Mouse (Mus musculus): ENCODE data around the gene Klhl29.
"Not testable (repeated sequence)": the region's sequence is repeated elsewhere in the genome, so short reads cannot be mapped to it uniquely, and the experiment has no call there.

Gene Klhl29

DNA sequence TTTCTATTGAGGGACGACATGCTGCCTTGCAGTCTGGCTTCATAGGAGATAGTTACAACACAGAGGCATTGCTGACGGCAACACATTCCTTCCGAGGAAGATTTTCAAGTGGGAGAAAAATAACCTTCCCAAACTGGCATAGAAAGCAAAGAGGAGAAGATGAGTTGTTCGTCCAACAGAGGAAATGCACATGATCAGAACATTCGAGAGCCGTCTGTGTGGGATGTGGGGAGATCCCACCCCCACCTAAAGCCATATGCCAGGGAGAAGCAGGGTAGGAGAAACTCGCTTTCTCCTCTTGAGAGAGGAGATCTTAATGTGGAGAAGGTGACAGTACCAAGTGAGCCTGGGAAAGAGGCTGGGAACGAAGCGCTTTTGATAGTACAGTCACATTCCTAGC is 22.1 kb downstream of the Klhl29 start:
- DNase-seq = no peak

DNA sequence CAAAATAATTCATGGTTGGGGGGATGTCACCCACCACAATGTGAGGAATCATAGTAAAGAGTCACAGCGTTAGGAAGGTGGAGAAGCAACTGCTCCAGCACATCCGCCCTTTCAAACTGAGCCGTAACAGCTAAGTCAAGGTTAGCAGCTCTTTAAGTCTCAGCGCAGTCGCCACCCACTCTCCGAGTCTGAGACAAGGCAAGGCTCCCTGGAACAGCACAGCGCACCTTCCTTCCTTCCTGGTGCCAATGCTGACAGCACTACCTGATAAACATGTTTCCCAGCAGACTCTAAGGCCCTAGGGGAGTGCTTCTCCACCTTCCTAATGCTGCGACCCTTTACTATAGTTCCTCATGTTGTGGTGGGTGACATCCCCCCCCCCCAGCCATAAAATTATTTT is 22.7 kb downstream of the Klhl29 start:
- no peak for DNase-seq

- DNase-seq = no peak
Measured at GRCm38 (mm10) chr12:5350491-5351285, 24.8 kb downstream of the Klhl29 start.

- no peak for DNase-seq
Measured at GRCm38 (mm10) chr12:5345088-5345487, 30.4 kb downstream of the Klhl29 start.

DNA sequence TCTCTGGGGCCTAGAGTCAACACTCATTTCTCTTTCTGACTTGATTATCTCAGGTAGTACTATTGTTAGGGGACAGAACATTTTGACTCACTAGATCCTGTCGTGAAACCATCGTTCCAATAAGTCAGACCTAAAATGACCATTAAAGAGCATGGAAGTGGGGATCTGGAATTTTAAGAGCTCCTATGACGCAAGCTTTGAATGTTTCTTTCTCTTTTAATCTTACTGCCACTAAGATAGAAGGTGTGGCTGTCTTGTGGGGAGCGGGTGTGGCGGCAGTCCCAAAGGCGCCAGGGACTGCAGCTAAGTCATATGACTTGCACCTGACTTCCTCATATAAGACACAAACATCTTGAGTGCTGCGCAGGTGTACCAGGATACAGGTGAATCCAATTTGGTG is 31.0 kb downstream of the Klhl29 start:
- not testable (repeated sequence) for DNase-seq

DNA sequence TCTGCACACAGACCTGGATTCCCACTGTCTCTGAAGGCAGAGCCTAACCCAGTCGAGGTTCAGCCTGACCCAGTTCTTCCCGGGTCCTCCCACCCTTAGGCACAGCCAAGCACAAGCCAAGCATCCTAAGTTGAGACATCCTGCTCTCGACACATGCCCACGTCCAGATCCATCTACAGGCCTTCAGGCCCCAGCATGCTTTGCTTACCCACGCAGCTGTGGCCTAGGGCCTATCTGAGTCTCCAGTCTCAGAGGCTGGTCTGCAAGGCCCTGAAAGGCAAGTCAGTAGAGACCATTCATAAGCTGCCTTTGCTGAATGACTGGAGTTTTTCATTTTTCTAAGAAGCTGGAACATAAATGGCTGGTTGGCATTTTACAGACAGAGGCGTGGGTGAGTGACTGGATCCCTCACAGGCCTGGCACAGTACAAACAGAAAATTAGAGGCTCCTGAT is 35.3 kb downstream of the Klhl29 start:
- DNase-seq = no peak

- no peak for DNase-seq
Measured at GRCm38 (mm10) chr12:5336927-5337712, 38.4 kb downstream of the Klhl29 start.

DNA sequence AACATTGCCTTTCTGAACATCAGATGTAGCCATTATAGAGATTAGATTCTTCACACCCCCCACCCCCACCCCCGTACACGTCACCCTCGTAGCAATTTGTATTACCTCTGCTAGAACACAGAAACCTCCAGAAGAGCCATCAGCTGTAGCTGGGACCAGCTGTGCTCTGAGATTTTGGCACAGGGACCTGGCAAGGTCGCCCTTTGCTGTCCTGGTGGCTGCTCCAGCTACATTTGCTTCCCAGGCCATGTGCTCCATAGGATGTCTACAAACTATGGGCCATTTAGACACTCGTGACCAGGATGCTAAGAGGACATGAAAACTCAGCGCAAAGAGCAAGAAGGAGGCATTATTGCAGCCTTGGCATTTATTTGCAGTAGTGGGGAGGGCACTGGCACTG is 39.2 kb downstream of the Klhl29 start:
- DNase-seq = no peak

DNA sequence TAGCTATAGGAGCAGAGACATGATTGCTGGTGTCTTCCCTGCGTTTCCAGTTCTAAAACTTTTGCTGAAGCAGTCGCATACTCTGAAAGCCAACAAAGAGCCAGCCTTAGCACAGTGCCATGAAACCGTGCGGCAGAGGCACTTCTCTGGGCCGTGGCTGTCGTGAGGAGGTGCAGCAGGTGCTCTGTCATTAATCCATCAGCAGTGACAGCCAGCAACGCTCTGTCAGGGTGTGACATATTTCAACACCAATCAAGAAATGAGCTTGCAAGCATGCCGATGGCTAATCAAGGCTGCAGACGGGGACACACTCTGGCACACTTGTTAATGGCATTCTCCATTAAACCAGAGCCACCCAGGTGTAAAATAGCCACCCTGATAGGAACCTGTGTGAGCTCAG is 40.5 kb downstream of the Klhl29 start:
- no peak for DNase-seq

GRCm38 (mm10) chr12:5334175-5334574 is 41.3 kb downstream of the Klhl29 start:
- DNase-seq = no peak

- no peak for DNase-seq
Measured at GRCm38 (mm10) chr12:5331810-5332484, 43.5 kb downstream of the Klhl29 start.

DNA sequence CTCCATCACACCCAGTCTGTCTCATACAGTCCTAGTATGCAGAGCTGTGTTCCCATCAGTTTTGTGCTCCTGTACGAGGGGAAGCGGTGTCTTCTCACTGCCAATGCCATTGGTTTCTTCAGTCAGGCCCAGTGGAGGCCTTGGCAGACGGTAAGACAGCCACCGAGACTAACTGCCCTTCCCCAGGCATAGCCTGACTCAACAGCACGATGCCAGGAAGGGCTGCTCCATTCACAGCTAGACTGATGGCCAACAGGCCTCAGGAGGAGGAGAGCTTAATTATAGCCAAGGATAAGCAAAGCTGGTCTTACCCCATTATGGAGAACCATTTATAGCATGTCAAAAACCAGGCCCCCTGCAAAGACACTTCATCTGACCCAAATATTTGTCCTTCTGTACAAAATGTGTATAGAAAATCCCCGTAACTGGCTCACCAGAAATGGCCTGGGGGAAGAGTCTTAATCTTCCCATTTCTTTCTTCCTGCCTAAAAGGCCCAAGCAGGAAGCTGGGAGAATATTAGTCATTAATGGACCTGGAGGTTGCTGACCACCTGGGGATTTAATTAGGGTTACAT is 44.9 kb downstream of the Klhl29 start:
- no peak for DNase-seq

GRCm38 (mm10) chr12:5322444-5323087 is 52.9 kb downstream of the Klhl29 start:
- DNase-seq = no peak

DNA sequence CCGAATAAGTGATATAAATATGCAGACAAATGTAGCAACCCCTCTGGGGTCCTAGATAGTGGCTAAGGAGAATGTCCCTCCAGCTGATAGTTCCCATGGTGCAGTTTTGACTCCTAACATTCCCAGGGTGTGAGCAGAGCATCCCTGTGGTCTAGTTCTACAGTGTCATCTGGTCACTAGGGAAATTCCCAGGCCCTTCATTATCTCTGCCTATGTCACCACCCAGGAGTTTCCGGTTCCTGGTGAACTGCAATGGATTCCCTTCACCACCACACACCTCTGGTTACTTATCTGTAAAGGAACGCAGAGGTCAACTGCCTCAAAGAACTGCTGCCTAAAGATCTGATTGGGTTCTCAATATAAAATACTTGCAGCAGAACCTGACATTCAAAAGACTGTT is 54.5 kb downstream of the Klhl29 start:
- no peak for DNase-seq

DNA sequence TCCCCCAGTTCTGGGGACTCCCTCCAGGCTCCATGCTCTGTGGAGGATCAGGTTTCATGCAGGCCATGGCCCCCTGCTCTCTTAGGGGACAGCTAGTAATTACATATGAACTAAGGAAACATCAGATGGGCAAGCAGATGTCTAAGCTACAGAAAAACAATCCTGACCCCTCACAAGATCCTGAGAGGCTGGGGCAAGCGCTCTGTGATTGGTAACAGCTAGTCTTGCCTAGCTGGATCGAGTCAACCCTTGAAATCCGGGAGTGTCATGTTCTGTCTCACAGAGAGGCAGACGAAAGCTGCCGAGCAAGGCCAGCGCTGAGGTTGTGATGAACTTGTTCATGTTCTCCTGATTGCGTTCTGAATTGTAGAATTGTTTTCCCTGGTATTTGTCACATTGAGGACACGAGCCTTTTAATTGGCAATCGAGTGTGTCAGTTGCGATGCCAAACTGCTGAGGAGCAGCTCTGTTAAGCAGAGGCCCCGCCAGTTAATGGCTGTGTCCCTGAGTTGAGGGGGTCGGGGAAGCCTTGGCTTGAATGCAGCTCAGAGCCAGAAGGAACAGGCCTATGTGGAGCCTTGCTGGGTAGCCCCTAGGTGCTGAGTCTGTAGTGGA is 56.0 kb downstream of the Klhl29 start:
- no peak for DNase-seq

- no peak for DNase-seq
Measured at GRCm38 (mm10) chr12:5316029-5316567, 59.4 kb downstream of the Klhl29 start.

- DNase-seq = no peak
Measured at GRCm38 (mm10) chr12:5307923-5308322, 67.6 kb downstream of the Klhl29 start.

DNA sequence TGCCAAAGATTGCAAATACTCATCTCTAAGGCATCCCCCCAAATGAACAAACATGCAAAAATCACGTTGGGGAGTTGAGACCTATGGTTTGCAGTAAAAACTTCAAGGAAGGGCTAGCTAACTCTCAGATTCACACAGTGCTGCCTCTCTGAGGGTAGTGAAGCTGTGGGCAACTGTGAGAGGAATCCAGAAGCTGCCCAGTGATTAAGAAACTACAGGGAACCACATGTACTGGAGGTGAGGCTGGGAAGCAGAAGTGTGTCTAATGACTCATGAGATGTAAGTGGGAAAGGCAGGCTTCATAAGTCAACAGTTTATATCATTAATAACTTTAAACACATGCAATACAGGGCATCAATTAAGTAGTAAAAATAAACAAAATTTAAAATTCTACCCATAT is 70.0 kb downstream of the Klhl29 start:
- DNase-seq = no peak

DNA sequence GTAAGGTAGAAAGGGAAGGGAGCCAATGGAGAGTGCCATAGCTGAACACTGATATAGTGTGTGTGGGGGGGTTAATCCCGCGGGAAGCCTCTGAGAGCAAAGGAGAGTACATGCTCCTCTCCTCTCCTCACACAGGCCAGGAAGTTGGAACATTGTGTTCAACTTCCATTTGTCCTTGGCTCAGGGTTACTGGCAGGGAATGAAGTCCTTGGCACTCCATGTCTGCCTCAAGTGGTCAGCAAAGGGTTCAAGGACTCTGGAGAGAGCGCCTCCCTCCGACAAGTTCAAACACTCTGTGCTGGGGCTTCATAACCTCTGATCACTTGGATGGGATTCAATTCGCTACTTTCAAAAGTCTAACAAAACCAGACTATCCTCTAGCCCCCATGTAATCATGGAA is 71.6 kb downstream of the Klhl29 start:
- DNase-seq = no peak

DNA sequence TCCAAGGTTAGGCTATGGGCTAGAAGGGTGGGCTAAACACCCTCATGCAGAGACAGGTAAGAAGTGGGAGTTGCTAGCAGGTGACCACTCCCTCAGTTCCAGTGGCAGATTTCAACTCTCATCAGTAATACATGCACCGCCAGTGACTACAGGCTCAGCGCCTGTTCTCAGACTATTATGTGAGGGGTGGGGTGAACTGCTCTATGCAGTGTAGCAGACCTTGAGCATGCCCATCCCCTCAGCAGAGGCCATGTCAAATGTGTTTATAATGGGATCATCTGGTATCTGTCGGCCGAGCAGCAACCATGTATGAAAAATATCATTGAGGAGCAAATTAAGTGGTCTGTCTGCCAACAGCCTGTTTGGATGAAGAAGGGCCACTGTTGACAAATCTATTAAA is 72.4 kb downstream of the Klhl29 start:
- DNase-seq = no peak

GRCm38 (mm10) chr12:5301841-5302240 is 73.6 kb downstream of the Klhl29 start:
- no peak for DNase-seq

DNA sequence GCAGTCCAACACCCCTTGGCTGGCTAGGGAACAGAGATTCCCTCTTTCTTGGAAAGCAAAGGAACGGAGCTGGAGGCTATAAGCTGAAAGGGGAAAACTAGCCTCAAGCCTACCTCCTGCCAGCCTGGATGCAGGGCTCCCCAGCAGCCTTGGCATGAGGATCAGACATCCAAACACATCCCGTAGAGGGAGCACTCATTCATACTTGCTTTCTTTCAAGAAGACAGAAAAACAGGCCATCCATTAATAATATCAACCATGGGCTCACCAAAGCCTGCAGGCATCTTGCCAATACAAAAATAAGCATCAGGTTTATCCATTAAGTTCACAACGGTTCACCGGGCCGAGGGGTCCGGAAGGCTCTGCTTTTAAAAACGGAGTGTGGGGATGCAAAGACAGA is 79.1 kb downstream of the Klhl29 start:
- DNase-seq = no peak

Data from spleen, adult 18-20 months (tissue).